Mouse (Mus musculus): ENCODE measurements around the gene Tesk1.

Tesk1 gene

GRCm38 (mm10) chr4:43418973-43419656, 22.6 kb upstream of the Tesk1 start:
- DNase-seq (ENCODE audit: low read depth in 1 of 2, low spot score in 2 of 2): no peak

- no peak for DNase-seq (ENCODE audit: low read depth in 1 of 2, low spot score in 2 of 2)
These were observed 21.9 kb upstream of the Tesk1 start for GRCm38 (mm10) chr4:43419801-43420281.

GRCm38 (mm10) chr4:43420305-43420704, 21.4 kb upstream of the Tesk1 start:
- peak in 1 of 2 experiments; percentile 51 for DNase-seq (ENCODE audit: low read depth in 1 of 2, low spot score in 2 of 2)

- no peak for DNase-seq (ENCODE audit: low read depth in 1 of 2, low spot score in 2 of 2)
These were observed 20.0 kb upstream of the Tesk1 start for GRCm38 (mm10) chr4:43421632-43422240.

GRCm38 (mm10) chr4:43423267-43423934, 18.3 kb upstream of the Tesk1 start:
- no peak for DNase-seq (ENCODE audit: low read depth in 1 of 2, low spot score in 2 of 2)

- no peak for DNase-seq (ENCODE audit: low read depth in 1 of 2, low spot score in 2 of 2)
These were observed 17.7 kb upstream of the Tesk1 start for GRCm38 (mm10) chr4:43424072-43424471.

GRCm38 (mm10) chr4:43425197-43425596, 16.5 kb upstream of the Tesk1 start:
- no peak for DNase-seq (ENCODE audit: low read depth in 1 of 2, low spot score in 2 of 2)

GRCm38 (mm10) chr4:43425648-43426380, 15.9 kb upstream of the Tesk1 start:
- no peak for DNase-seq (ENCODE audit: low read depth in 1 of 2, low spot score in 2 of 2)

GRCm38 (mm10) chr4:43426487-43426886, 15.3 kb upstream of the Tesk1 start:
- DNase-seq (ENCODE audit: low read depth in 1 of 2, low spot score in 2 of 2): no peak

GRCm38 (mm10) chr4:43427501-43428179, 14.1 kb upstream of the Tesk1 start:
- DNase-seq (ENCODE audit: low read depth in 1 of 2, low spot score in 2 of 2): no peak

- no peak for DNase-seq (ENCODE audit: low read depth in 1 of 2, low spot score in 2 of 2)
These were observed 13.4 kb upstream of the Tesk1 start for GRCm38 (mm10) chr4:43428180-43428861.

GRCm38 (mm10) chr4:43428946-43429345, 12.8 kb upstream of the Tesk1 start, which contains the start of gene Fam166b:
Fam166b (minus strand) TSS chr4:43429134.
- no peak for DNase-seq (ENCODE audit: low read depth in 1 of 2, low spot score in 2 of 2)

- DNase-seq (ENCODE audit: low read depth in 1 of 2, low spot score in 2 of 2): peak in 1 of 2 experiments; percentile 65
These were observed 10.0 kb upstream of the Tesk1 start for GRCm38 (mm10) chr4:43431690-43432089.

- DNase-seq (ENCODE audit: low read depth in 1 of 2, low spot score in 2 of 2): no peak
These were observed 8.9 kb upstream of the Tesk1 start for GRCm38 (mm10) chr4:43432832-43433231.

- DNase-seq (ENCODE audit: low read depth in 1 of 2, low spot score in 2 of 2): peak; percentile 96 to 99
These were observed 305 bp downstream of the Tesk1 start for GRCm38 (mm10) chr4:43442044-43442443.

GRCm38 (mm10) chr4:43442456-43443361, 970 bp downstream of the Tesk1 start:
- peak in 1 of 2 experiments; percentile 27 for DNase-seq (ENCODE audit: low read depth in 1 of 2, low spot score in 2 of 2)

GRCm38 (mm10) chr4:43443511-43443910, 1.8 kb downstream of the Tesk1 start:
- no peak for DNase-seq (ENCODE audit: low read depth in 1 of 2, low spot score in 2 of 2)

- DNase-seq (ENCODE audit: low read depth in 1 of 2, low spot score in 2 of 2): no peak
These were observed 5.5 kb downstream of the Tesk1 start for GRCm38 (mm10) chr4:43447251-43447650.

- no peak for DNase-seq (ENCODE audit: low read depth in 1 of 2, low spot score in 2 of 2)
These were observed 6.8 kb downstream of the Tesk1 start for GRCm38 (mm10) chr4:43448554-43448953.

Measured in monocyte, adult 2 months (primary cell).